8 mouse cellular contexts compared by ENCODE assay signal in the genomic region with DNA sequence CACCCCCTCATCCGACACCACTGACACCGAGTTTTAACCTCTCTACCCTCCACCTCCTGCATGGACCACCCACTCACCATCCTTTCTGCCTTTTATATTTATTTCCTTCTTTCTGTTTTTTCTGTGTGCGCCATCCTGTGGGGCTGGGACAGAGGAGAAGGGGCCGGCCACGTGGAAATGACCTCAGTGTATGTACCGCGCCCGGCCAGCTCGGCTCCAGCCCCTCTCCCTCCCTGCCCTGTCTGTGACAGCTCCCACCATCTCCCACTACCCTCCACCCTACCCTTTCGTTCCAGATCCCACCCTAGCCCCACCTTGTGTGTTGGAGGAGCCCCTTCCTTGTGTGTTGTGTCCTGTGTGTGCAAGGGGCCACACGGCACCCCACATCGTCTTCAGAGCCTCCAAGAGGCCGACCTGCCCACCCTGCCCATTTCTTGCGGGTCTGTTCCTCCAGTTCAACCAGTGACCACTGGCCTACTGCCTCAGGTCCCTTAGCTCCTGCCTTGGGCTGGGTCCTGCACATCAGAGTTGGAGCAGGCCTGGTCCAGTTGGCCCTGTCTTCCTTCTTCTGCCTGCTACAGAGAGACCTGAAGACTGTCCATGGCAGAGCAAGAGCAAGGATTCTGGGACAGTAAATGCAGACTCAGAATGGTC. TPM values are rescaled to one million over a fixed set of nuclear protein-coding genes. Genes with fewer than 3 reads are reported as not detected.
DNase-seq lines count a peak whose midpoint lies in the region; ATAC-seq lines count a peak whose summit lies in the region.

No protein-coding gene starts in this region.

- H3K9ac ChIP-seq in lung, embryonic 15.5 days = peak overlapping the region; percentile 27; the same call in 1 of the 2 replicates
- H3K9ac ChIP-seq in hindbrain, embryonic 15.5 days = no peak overlapping the region
- peak overlapping the region; percentile 63 for H3K9ac ChIP-seq in neural tube, embryonic 13.5 days

- no peaks in the 10 kb centered on the region for H3K36me3 ChIP-seq in lung, embryonic 15.5 days
- peaks cover 20% of the 10 kb centered on the region for H3K36me3 ChIP-seq in hindbrain, embryonic 15.5 days
- peaks cover 28% of the 10 kb centered on the region for H3K36me3 ChIP-seq in neural tube, embryonic 13.5 days

- no peaks in the 10 kb centered on the region for H3K27me3 ChIP-seq in lung, embryonic 15.5 days
- H3K27me3 ChIP-seq in hindbrain, embryonic 15.5 days = no peaks in the 10 kb centered on the region
- H3K27me3 ChIP-seq in neural tube, embryonic 13.5 days = no peaks in the 10 kb centered on the region

- DNase-seq in cerebellum, adult 9-10 months = peak; percentile 76
- DNase-seq in cerebellum, adult 11 months = no peak
- DNase-seq in lung, postnatal 36 days = no peak
- no peak for DNase-seq in gastrocnemius, adult 8-10 months (ENCODE audit: low spot score in 2 of 2)

- peaks cover 32% of the 10 kb centered on the region for H3K4me1 ChIP-seq in lung, embryonic 15.5 days
- H3K4me1 ChIP-seq in hindbrain, embryonic 15.5 days (replicated peaks) = peaks cover 31% of the 10 kb centered on the region
- H3K4me1 ChIP-seq in neural tube, embryonic 13.5 days (replicated peaks) = peaks cover 44% of the 10 kb centered on the region

- WGBS in lung, embryonic 15.5 days = 59% methylated on average over 14 of the region's 14 CpGs
- WGBS in hindbrain, embryonic 15.5 days = 58% methylated on average over 14 of the region's 14 CpGs
- WGBS in neural tube, embryonic 13.5 days = 57% methylated on average over 14 of the region's 14 CpGs

- no peak overlapping the region for H3K4me3 ChIP-seq in lung, embryonic 15.5 days
- H3K4me3 ChIP-seq in hindbrain, embryonic 15.5 days = no peak overlapping the region
- H3K4me3 ChIP-seq in neural tube, embryonic 13.5 days = no peak overlapping the region

- no peaks in the 10 kb centered on the region for H3K9me3 ChIP-seq in lung, embryonic 15.5 days
- no peaks in the 10 kb centered on the region for H3K9me3 ChIP-seq in hindbrain, embryonic 15.5 days
- H3K9me3 ChIP-seq in neural tube, embryonic 13.5 days = no peaks in the 10 kb centered on the region

- peak overlapping the region; percentile 76 for H3K27ac ChIP-seq in lung, embryonic 15.5 days
- peak overlapping the region; percentile 68 for H3K27ac ChIP-seq in hindbrain, embryonic 15.5 days (replicated peaks)
- peak overlapping the region; percentile 88 for H3K27ac ChIP-seq in neural tube, embryonic 13.5 days (replicated peaks)

- H3K4me2 ChIP-seq in lung, embryonic 15.5 days = no peak overlapping the region
- no peak overlapping the region for H3K4me2 ChIP-seq in hindbrain, embryonic 15.5 days
- 0 out of 2 replicates have a peak overlapping the region, but pooled peaks have one; percentile 16 for H3K4me2 ChIP-seq in neural tube, embryonic 13.5 days

- ATAC-seq in lung, embryonic 15.5 days (ENCODE audit: borderline replicate concordance, extremely low read depth, low FRiP score, low TSS enrichment) = no peak
- no peak for ATAC-seq in hindbrain, embryonic 15.5 days (ENCODE audit: low FRiP score, low read depth)
- ATAC-seq in neural tube, embryonic 13.5 days (ENCODE audit: low read depth) = no peak
- ATAC-seq in erythroid progenitor cell, adult 5-6 weeks (replicated peaks; ENCODE audit: low FRiP score, poor library complexity, severe bottlenecking) = no peak

RNA-seq across cellular contexts. Expression of a gene that starts 27.1 kb away (rescaled TPM):
- 91.2 and 92.0 TPM in 2 replicates for polyA plus RNA-seq in lung, embryonic 15.5 days (2015; fragmentation: Nextera tagmentation; extraction: Ambion mirVana)
- polyA plus RNA-seq in hindbrain, embryonic 15.5 days (2015; fragmentation: Nextera tagmentation; extraction: Ambion mirVana) = 18.8 and 24.5 TPM in 2 replicates
- polyA plus RNA-seq in neural tube, embryonic 13.5 days (2015; fragmentation: Nextera tagmentation; extraction: Ambion mirVana) = 32.5 and 37.7 TPM in 2 replicates
- total RNA-seq in erythroid progenitor cell, adult 5-6 weeks (2015; ENCODE audit: low replicate concordance) = 10.9 and 16.2 TPM in 2 replicates
- total RNA-seq in erythroid progenitor cell, adult 5-6 weeks (2017; ENCODE audit: low replicate concordance) = 7.6 and 8.1 TPM in 2 replicates
- total RNA-seq in gastrocnemius, adult 8-10 months (2022) = 1 to 10 TPM; 4.3 to 5.1 (median 4.5) TPM

RNA-seq across cellular contexts. Expression of a gene that starts 50.6 kb away (rescaled TPM):
- 57.5 and 58.4 TPM in 2 replicates for polyA plus RNA-seq in lung, embryonic 15.5 days (2015; fragmentation: Nextera tagmentation; extraction: Ambion mirVana)
- polyA plus RNA-seq in hindbrain, embryonic 15.5 days (2015; fragmentation: Nextera tagmentation; extraction: Ambion mirVana) = 62.5 and 65.9 TPM in 2 replicates
- 53.6 and 55.5 TPM in 2 replicates for polyA plus RNA-seq in neural tube, embryonic 13.5 days (2015; fragmentation: Nextera tagmentation; extraction: Ambion mirVana)
- total RNA-seq in erythroid progenitor cell, adult 5-6 weeks (2015; ENCODE audit: low replicate concordance) = 7.9 and 13.4 TPM in 2 replicates
- total RNA-seq in erythroid progenitor cell, adult 5-6 weeks (2017; ENCODE audit: low replicate concordance) = 18.4 and 23.1 TPM in 2 replicates
- 10 to 100 TPM; 44.9 to 73.7 (median 53.5) TPM for total RNA-seq in gastrocnemius, adult 8-10 months (2022)

RNA-seq across cellular contexts. Expression of a gene that starts 52.1 kb away (rescaled TPM):
- polyA plus RNA-seq in lung, embryonic 15.5 days (2015; fragmentation: Nextera tagmentation; extraction: Ambion mirVana) = 20.2 and 21.6 TPM in 2 replicates
- 13.6 and 16.1 TPM in 2 replicates for polyA plus RNA-seq in hindbrain, embryonic 15.5 days (2015; fragmentation: Nextera tagmentation; extraction: Ambion mirVana)
- polyA plus RNA-seq in neural tube, embryonic 13.5 days (2015; fragmentation: Nextera tagmentation; extraction: Ambion mirVana) = 14.1 and 15.1 TPM in 2 replicates
- 24.3 and 25.6 TPM in 2 replicates for total RNA-seq in erythroid progenitor cell, adult 5-6 weeks (2015; ENCODE audit: low replicate concordance)
- 11.8 and 16.9 TPM in 2 replicates for total RNA-seq in erythroid progenitor cell, adult 5-6 weeks (2017; ENCODE audit: low replicate concordance)
- total RNA-seq in gastrocnemius, adult 8-10 months (2022) = 10 to 100 TPM; 17.6 to 26.4 (median 20.7) TPM
